Mouse (Mus musculus): ENCODE data around the gene Ppm1g.

DNA sequence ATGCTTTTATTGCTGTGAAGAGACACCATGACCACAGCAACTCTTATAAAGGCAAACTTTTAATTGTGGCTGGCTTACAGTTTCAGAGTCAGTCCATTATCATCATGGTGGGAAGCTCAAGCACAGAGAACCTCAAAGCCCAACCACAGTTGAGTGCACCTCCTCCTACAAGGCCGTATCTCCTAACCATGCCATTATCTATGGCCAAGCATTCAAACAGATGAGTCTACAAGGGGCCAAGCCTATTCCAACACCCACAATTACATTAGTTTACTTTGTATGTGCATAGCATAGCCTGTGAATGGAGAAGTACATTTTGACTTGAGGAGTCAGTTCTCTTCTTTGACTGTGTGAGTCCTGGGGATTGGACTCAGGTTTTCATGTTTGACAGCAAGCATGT is 55.6 kb downstream of the Ppm1g start:
- no peak for TF ChIP-seq ZMIZ1 (IDR thresholded peaks at IDR 0.05; ENCODE audit: low read depth, low read length)
- TF ChIP-seq CTCF (conservative IDR thresholded peaks at IDR 0.05 in 1 of 2, IDR thresholded peaks at IDR 0.05 in 1 of 2; ENCODE audit: low read depth in 2 of 2, low read length in 2 of 2) = no peak
- TF ChIP-seq USF1 (IDR thresholded peaks at IDR 0.05; ENCODE audit: low read depth, low read length) = no peak
- TF ChIP-seq CHD1 (IDR thresholded peaks at IDR 0.05; ENCODE audit: low read depth, low read length) = no peak
- TF ChIP-seq ZNF384 (IDR thresholded peaks at IDR 0.05; ENCODE audit: low read depth, low read length) = no peak
- no peak for TF ChIP-seq USF2 (conservative IDR thresholded peaks at IDR 0.05; ENCODE audit: low read depth, low read length)
- TF ChIP-seq POLR2A (IDR thresholded peaks at IDR 0.05; ENCODE audit: low read depth, low read length) = no peak
- no peak for TF ChIP-seq TBP (conservative IDR thresholded peaks at IDR 0.05; ENCODE audit: low read depth, low read length)
- TF ChIP-seq EP300 (IDR thresholded peaks at IDR 0.05; ENCODE audit: low read length) = no peak
- no peak for TF ChIP-seq IRF4 (IDR thresholded peaks at IDR 0.05; ENCODE audit: low read depth, low read length)
- no peak for TF ChIP-seq MEF2A (IDR thresholded peaks at IDR 0.05; ENCODE audit: borderline replicate concordance, low read depth, low read length)

Measured in CH12.LX (cell line).